Mouse (Mus musculus) limb, embryonic 11.5 days (tissue): ENCODE results near the gene Gipc2. TPM values are rescaled to one million over a fixed set of nuclear protein-coding genes. Genes with fewer than 3 reads are reported as not detected.

ENCODE experiments used
- ATAC-seq: fragments of 200-750 bp; cut with Nextera tagmentation; 2 replicates; pipeline ENCODE4 v1.8.0; 2017; ENCODE audit warnings: low read depth; ENCODE audit not compliant: insufficient number of reproducible peaks, low FRiP score, low TSS enrichment
- DNase-seq: peaks from one replicate; pipeline ENCODE4 v3.0.0-alpha.2; 2015; ENCODE audit warnings: low spot score
- H3K27ac ChIP-seq: fragments of 300-500 bp; sonication (generic); replicated peaks from 2 replicates; pipeline ENCODE4 v1.5.1; 2014; ENCODE audit warnings: low read depth, mild to moderate bottlenecking, low read length
- H3K27me3 ChIP-seq: fragments of 300-500 bp; sonication (generic); 2 replicates; pipeline ENCODE4 v1.6.1; 2014; ENCODE audit warnings: mild to moderate bottlenecking, low read length, mixed read lengths; ENCODE audit not compliant: control insufficient read depth, insufficient read depth
- H3K36me3 ChIP-seq: fragments of 300-500 bp; sonication (generic); 2 replicates; pipeline ENCODE4 v1.6.1; 2014; ENCODE audit warnings: mild to moderate bottlenecking, low read length, moderate library complexity, mixed read lengths; ENCODE audit not compliant: control insufficient read depth, insufficient read depth
- H3K4me1 ChIP-seq: fragments of 300-500 bp; sonication (generic); 2 replicates; pipeline ENCODE4 v1.6.1; 2014; ENCODE audit warnings: low read length, mixed read lengths; ENCODE audit not compliant: control insufficient read depth, insufficient read depth
- H3K4me2 ChIP-seq: fragments of 300-500 bp; sonication (generic); 2 replicates; pipeline ENCODE4 v1.6.1; 2014; ENCODE audit warnings: low read depth, mild to moderate bottlenecking, moderate library complexity; ENCODE audit not compliant: severe bottlenecking
- H3K4me3 ChIP-seq: fragments of 300-500 bp; sonication (generic); 2 replicates; pipeline ENCODE4 v1.5.1; 2014; ENCODE audit warnings: low read depth, low read length
- H3K9ac ChIP-seq: fragments of 300-500 bp; sonication (generic); 2 replicates; pipeline ENCODE4 v1.6.1; 2014; ENCODE audit warnings: mild to moderate bottlenecking, low read length
- H3K9me3 ChIP-seq: fragments of 300-500 bp; sonication (generic); 2 replicates; pipeline ENCODE4 v1.6.1; 2016; ENCODE audit warnings: low read length; ENCODE audit not compliant: control insufficient read depth
- WGBS: fragments of 180-500 bp; shearing (Covaris S2); extraction: QIAGEN DNeasy Blood & Tissue Kit; methylation state at CpG from one replicate; pipeline ENCODE4 v1.1.7; 2014; 5-methylcytosine and 5-hydroxymethylcytosine counted together
- polyA plus RNA-seq: library from polyadenylated mRNA; unstranded; fragments of >200 nt; fragmentation: Nextera tagmentation; extraction: Ambion mirVana; gene quantifications from 2 replicates; pipeline ENCODE4 v1.2.1, GENCODE M21; 2014

The Gipc2 gene
- polyA plus RNA-seq, 1 experiment from 2014 or later, result 3.3 TPM

- Histone ChIP-seq H3K4me1 (no peaks in the 10 kb centered on the region), H3K9me3 (no peaks in the 10 kb centered on the region), H3K4me3 (no peak overlapping the region), H3K4me2 (no peak overlapping the region), H3K9ac (no peak overlapping the region), H3K27ac (no peak overlapping the region), H3K36me3 (no peaks in the 10 kb centered on the region), H3K27me3 (no peaks in the 10 kb centered on the region)
- DNase-seq (no peak), ATAC-seq (no peak)
- 83% methylated on average over 23 of the region's 23 CpGs for WGBS
Measured at GRCm38 (mm10) chr3:152156816-152157496, 9.1 kb downstream of the Gipc2 start.

GRCm38 (mm10) chr3:152155296-152155948 lies 10.6 kb downstream of the Gipc2 start:
- Histone ChIP-seq H3K27ac (no peak overlapping the region), H3K9me3 (no peaks in the 10 kb centered on the region), H3K36me3 (no peaks in the 10 kb centered on the region), H3K4me3 (no peak overlapping the region), H3K27me3 (no peaks in the 10 kb centered on the region), H3K9ac (no peak overlapping the region), H3K4me2 (no peak overlapping the region), H3K4me1 (no peaks in the 10 kb centered on the region)
- WGBS, result 49% methylated on average over 11 of the region's 11 CpGs
- ATAC-seq (no peak), DNase-seq (no peak)

- H3K4me2 ChIP-seq, result no peak overlapping the region
- H3K4me3 ChIP-seq, result no peak overlapping the region
- no peak overlapping the region for H3K27ac ChIP-seq
- no peak overlapping the region for H3K9ac ChIP-seq
- ATAC-seq (no peak), DNase-seq (no peak)
- no peaks in the 10 kb centered on the region for H3K36me3 ChIP-seq
- H3K9me3 ChIP-seq, result no peaks in the 10 kb centered on the region
- no peaks in the 10 kb centered on the region for H3K4me1 ChIP-seq
- WGBS, result 79% methylated on average over 5 of the region's 5 CpGs
- H3K27me3 ChIP-seq, result no peaks in the 10 kb centered on the region
Measured at GRCm38 (mm10) chr3:152154095-152154494, 11.9 kb downstream of the Gipc2 start.

- no peak overlapping the region for H3K4me3 ChIP-seq
- no peaks in the 10 kb centered on the region for H3K9me3 ChIP-seq
- no peaks in the 10 kb centered on the region for H3K4me1 ChIP-seq
- H3K9ac ChIP-seq, result no peak overlapping the region
- H3K4me2 ChIP-seq, result no peak overlapping the region
- ATAC-seq (no peak), DNase-seq (no peak)
- H3K36me3 ChIP-seq, result no peaks in the 10 kb centered on the region
- 74% methylated on average over 2 of the region's 2 CpGs for WGBS
- H3K27ac ChIP-seq, result no peak overlapping the region
- H3K27me3 ChIP-seq, result no peaks in the 10 kb centered on the region
Measured at GRCm38 (mm10) chr3:152153152-152153551, 12.9 kb downstream of the Gipc2 start.

GRCm38 (mm10) chr3:152152483-152152804 lies 13.6 kb downstream of the Gipc2 start:
- Histone ChIP-seq H3K4me3 (no peak overlapping the region), H3K27ac (no peak overlapping the region), H3K9me3 (no peaks in the 10 kb centered on the region), H3K4me1 (no peaks in the 10 kb centered on the region), H3K9ac (no peak overlapping the region), H3K36me3 (no peaks in the 10 kb centered on the region), H3K4me2 (no peak overlapping the region), H3K27me3 (no peaks in the 10 kb centered on the region)
- WGBS, result 81% methylated on average over 1 of the region's 1 CpGs
- DNase-seq (no peak), ATAC-seq (no peak)

GRCm38 (mm10) chr3:152151725-152152482 lies 14.1 kb downstream of the Gipc2 start:
- Histone ChIP-seq H3K36me3 (no peaks in the 10 kb centered on the region), H3K9ac (no peak overlapping the region), H3K4me2 (peak overlapping the region; percentile 29; the same call in 1 of the 2 replicates), H3K27me3 (no peaks in the 10 kb centered on the region), H3K27ac (no peak overlapping the region), H3K4me1 (no peaks in the 10 kb centered on the region), H3K9me3 (no peaks in the 10 kb centered on the region), H3K4me3 (no peak overlapping the region)
- ATAC-seq (no peak), DNase-seq (no peak)
- WGBS, result 59% methylated on average over 21 of the region's 29 CpGs

GRCm38 (mm10) chr3:152149863-152150262 lies 16.2 kb downstream of the Gipc2 start:
- 65% methylated on average over 3 of the region's 3 CpGs for WGBS
- H3K9ac ChIP-seq, result no peak overlapping the region
- DNase-seq (no peak), ATAC-seq (no peak)
- H3K4me2 ChIP-seq, result no peak overlapping the region
- peaks cover 5% of the 10 kb centered on the region; the same call in 1 of the 2 replicates for H3K4me1 ChIP-seq
- no peaks in the 10 kb centered on the region for H3K9me3 ChIP-seq
- no peak overlapping the region for H3K27ac ChIP-seq
- H3K27me3 ChIP-seq, result no peaks in the 10 kb centered on the region
- H3K4me3 ChIP-seq, result no peak overlapping the region
- no peaks in the 10 kb centered on the region for H3K36me3 ChIP-seq

GRCm38 (mm10) chr3:152149449-152149848 lies 16.6 kb downstream of the Gipc2 start:
- DNase-seq, result no peak
- Histone ChIP-seq H3K9ac (no peak overlapping the region), H3K27me3 (no peaks in the 10 kb centered on the region), H3K4me1 (peaks cover 5% of the 10 kb centered on the region; the same call in 1 of the 2 replicates), H3K36me3 (no peaks in the 10 kb centered on the region), H3K9me3 (no peaks in the 10 kb centered on the region), H3K4me3 (no peak overlapping the region), H3K27ac (no peak overlapping the region), H3K4me2 (no peak overlapping the region)
- 69% methylated on average over 7 of the region's 7 CpGs for WGBS
- ATAC-seq, result no peak
